Mouse (Mus musculus) lung, postnatal 0 days (tissue): ENCODE results near the gene Zfp13.
A peak's percentile ranks its signal among the peaks of the same experiment; 100 is the strongest.

ENCODE experiments used
- CTCF ChIP-seq: IDR thresholded peaks from 2 replicates; pipeline ENCODE4 v1.5.1; 2016; ENCODE audit warnings: antibody characterized with exemption, mild to moderate bottlenecking
- EP300 ChIP-seq: IDR thresholded peaks from 2 replicates; pipeline ENCODE4 v1.6.1; 2016; ENCODE audit warnings: antibody characterized with exemption, mild to moderate bottlenecking, control low read depth

- no peak for TF ChIP-seq EP300
- TF ChIP-seq CTCF, result peak; percentile 44
These were observed 32.5 kb downstream of the Zfp13 start for GRCm38 (mm10) chr17:23566787-23567186.
